Mouse (Mus musculus): ENCODE results near the gene Ggcx.

The Ggcx gene

DNA sequence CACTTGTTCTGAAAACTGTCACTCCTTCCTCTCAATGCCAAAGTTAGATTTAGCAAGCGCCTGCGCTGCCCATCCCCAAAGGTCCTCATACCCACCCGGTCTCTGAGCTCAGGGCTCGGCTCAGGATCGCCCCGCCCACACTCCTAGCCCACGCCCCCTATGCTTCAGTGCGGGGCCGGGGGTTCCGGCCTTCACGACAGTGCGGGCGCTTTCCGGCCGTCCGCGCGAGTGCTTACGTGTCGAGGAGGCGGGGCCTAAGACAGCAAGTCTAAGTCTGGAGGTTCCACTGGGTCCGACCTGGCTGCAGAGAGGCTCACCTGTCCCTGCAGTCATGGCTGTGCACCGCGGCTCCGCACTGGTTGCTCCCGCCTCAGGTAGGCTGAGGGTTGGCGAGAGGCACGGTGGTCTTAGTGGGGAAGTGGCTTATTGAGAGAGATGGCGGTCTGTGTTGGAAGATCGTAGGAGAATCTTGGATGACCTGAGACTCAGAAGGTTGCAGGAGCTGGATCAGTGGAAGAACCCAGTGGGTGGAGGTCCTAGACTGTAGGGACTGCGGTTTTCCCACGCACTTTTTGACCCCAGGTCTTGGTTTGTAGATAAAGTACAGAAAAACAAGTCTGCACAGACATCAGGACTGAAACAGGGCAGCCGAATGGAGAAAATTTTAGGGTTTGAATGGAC lies at the start of gene Ggcx:
Gene Ggcx, plus strand, starts transcription at position 233 of the 681 bp plus-strand sequence.
- DNase-seq = peak; percentile 86

DNA sequence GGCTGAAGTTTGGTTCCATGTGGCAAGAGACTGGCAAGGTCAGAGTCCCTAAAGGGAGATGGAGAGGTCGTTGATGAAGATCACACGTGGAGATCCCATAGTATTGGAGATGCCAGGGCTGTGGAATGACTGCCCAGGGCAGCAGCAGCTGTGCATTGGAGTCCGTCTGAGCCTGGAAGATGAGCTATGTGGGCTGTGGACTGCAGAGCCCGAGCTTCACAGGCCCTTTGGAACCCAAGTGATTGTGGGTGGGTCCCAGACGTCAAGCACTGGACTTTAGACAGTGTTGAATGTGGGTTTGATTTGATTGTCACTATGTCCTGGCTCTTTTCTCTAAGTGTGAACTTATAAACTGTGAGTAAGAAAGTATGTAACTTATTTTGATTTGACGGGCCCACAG lies 49.1 kb upstream of the Ggcx start:
- no peak for DNase-seq

DNA sequence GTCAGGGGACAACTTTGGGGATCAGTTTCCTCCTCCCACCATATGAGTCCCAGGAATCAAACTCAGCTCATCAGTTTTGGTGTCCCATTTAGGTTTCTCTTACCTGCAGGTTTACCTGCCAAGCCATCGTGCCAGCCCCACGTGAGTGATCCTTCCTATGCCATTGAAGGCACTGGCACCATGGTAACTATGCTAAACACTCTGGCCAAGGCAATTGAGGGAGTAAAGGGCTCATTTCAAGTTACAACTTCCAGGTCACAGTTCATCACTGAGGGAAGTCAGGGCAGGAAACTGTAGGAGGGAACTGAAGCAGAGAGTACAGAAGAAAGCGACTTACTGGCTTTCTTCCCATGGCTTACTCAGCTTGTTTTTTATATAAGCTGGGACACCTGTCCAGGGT lies 47.8 kb upstream of the Ggcx start:
- no peak for DNase-seq

DNA sequence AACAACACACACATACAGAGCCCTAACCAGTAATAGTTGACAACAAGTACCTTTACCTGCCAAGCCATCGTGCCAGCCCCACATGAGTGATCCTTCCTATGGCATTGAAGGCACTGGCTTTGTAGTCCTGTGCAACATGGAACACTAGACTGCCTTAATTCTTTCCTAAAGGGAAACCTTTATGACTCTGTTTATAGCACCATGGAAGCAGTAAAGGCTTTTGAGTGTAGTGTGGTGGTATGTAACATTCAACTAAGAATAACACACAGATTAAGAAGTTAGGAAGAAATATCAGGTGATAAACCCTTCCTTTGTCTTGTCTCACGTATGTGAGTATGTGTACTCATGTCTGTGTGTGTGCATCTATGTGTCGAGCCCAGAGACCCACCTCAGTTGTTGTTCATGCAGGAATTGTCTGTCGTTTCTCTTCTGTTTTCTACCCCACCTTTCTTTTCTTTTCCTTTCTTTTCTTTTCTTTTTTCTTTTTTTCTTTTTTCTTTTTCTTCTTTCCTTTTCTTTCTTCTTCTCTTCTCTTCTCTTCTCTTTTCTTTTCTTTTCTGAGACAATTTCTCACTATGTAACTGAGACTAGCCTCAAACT lies 47.2 kb upstream of the Ggcx start, which contains the start of gene Rnf181:
Gene Rnf181, minus strand, starts transcription at position 113 of the 600 bp plus-strand sequence.
- no peak for DNase-seq

DNA sequence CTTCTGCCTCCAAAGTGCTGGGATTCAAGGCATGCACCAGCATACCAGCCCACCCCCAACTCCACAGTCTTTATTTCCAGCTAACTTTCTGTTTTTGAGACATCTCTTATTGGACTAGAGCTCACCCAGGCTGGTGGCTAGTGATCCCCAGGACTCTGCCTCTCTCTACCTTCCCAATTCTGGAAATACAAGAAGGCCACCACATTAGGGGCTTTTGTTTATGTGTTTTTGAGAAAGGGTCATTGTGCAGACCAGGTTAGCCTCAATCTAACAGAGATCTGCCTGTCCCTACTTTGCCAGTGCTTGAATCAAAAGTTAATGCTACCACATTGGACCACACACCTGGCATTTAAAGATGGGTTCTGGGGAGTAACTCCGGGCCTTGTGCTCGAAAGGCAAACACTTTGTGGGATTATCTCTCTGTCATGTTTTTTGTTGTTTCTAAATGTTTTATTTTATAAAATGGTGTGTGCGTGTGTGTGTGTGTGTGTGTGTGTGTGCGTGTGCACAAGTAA lies 46.6 kb upstream of the Ggcx start:
- no peak for DNase-seq

DNA sequence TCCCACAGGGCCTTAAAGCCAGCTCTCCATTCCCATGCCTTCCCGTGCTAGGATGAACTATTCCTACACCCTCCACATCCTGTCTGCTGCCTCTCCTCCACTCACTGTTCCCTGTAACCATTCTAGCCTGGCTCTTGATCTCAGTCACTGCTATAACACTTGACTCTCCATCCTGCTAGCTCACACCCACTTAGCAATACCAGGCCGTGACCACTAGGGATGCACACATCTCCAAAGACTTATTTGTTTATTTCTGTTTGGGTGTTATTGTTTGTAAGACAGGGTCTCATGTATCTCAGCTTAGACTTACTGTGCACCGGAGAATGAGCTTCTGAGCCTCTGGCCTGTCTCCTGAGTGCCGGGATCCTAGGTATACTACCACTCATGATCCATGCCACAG lies 44.6 kb upstream of the Ggcx start:
- DNase-seq = no peak

DNA sequence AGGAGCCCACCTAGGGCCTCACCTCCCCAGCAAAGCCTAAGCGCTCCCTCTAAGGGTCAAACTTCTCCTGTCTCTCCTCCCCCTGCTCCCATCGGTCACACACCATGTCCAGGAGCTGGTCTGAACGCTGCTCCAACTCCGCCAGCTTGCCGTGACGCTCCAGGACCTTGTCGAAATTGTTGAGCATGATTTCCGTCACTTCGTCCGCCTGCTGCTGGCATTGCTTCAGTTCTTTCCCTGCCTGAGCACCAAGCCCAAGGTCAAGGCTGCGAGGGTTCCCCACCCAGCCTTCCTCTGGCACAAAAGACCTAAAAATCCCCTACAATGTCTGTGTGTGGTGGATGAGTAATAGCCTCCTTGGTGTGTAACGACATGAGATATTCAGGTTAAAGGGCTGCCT lies 44.0 kb upstream of the Ggcx start:
- DNase-seq = no peak

DNA sequence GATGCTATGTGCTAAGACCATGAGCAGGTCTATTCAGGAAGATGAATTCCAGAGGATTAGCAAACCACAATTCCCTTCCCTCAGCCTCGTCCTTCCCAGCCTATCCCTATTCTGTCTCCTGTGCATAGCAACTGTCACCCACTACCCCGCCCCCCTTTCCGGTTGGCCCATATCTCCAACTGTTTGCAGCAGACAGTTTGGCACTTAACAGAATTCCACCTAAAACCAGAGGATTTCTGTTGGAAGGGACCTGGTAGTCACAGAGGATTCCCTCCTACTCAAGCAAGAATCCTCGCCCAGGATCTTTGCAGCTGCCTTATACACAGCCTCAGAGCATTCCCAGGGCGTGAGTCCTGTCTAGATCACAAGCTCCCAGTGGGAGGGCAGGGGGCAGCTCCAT lies 43.0 kb upstream of the Ggcx start:
- no peak for DNase-seq

DNA sequence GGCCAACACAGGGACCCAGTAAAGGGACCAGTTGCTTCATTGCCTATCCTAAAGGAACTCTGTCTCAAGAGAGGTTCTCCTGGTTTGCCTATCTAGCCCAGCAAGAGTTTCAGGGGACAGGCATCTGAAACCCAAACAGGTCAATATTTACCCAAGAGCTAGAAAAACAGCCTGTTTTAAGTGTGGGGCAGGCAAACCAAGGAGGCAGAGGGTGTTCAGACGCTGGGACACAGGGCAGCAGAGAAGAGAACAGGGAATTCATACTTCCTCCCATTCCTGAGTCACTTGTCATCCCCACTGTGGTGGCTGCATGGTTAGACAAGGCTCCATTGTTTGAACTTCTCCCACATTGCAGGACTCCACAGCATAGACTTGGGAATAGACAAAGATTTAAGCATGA lies 42.5 kb upstream of the Ggcx start:
- DNase-seq = no peak

DNA sequence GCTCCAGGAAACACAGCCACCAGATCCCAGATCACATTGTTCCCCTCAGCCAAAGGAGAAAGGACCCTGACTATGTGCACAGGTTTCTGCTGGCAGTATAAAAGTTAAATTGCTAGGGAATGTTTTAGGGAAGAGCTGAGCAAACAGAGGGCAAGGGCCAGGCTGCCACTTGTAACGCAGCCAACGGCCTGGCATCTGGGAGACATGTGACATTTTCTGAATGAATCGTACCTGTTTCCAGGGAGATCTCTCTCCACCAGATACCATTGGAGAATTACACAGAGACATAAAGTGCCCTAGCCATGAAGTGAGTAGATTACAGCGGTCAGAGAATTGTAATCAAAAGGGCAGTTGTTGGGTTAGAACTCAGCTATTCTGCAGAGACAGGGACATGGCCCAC lies 40.9 kb upstream of the Ggcx start:
- no peak for DNase-seq

DNA sequence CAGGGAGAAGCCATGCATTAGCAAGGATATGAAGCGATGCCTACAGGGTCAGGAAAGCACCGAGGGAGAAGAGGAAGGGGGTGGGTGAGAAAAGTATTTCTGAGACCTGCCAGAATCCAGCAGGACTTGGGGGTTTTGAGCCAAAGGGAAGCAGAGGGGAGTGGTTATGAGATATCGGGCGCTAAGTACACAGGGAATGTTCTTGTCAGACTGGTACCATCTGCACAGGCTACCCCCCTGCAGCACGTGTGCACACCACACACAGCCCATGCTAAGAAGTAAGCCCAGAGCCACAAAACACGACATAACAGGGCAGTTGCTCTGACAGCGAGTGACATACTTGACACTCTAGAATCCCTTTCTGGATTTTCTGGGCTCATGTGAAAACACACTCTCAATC lies 39.9 kb upstream of the Ggcx start:
- DNase-seq = no peak

DNA sequence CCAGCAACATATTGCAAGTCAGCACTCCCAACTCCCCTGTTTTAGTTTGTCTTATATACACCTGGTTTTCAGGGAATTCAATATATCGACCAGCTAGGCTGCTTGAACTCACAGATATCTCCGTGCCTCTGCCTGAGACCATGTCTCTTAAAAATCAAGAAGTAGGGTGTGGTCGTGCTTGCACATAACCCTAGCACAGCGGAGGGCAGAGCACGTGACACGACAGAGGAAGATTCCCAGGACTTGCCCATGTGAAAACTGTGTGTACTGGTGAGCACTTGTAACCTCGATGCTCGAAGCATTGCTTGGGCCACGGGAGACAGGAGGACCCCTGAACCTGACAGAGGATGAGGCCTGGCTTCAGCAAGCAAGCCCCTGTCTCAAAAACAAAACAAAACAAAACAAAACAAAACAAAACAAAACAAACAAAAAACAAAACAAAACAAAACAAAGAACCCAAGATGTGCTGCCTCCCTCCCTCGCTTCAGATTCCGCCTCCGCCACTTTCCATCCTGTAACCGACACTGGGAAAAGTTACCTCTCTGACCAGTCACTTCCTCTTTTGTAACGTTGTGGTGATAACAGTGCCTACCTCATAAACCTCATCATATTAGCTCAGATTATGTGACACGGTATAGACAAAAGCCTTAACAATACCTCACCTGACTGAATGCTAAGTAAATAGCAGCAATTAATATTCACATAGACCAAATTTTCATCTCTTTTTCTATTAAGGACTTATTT lies 39.1 kb upstream of the Ggcx start:
- no peak for DNase-seq

DNA sequence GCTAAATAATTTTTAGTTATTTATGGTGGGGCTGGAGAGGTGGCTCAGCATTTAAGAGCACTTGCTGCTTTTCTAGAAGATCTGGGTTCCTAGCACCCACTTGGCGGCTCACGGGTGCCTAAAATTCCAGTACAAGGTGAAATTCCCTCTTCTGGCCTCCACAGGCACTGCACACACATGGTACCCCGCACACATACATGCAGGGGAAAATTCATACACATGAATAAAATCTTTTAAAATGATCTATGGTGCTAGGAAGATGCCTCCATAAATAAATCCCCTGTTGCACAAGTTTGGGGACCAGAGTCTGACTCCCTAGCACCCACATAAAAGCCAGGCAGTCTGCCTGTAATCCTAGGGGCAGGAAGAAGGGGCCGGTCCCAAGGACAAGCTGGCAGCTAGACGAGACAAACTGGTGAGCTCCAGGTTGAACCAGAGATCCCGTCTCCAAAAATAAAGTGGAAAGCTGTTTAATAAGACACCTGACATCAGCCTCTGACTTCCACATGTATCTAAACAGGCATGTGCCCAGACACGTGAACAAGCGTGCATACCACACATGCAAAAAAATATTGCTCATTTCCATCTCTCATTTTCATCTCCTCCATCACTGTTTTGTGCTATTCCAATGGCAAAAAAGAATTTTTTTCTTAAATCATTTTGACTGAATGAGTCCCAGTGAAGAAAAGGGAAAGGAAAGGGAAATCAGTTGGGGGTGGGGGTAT lies 35.4 kb upstream of the Ggcx start:
- no peak for DNase-seq

DNA sequence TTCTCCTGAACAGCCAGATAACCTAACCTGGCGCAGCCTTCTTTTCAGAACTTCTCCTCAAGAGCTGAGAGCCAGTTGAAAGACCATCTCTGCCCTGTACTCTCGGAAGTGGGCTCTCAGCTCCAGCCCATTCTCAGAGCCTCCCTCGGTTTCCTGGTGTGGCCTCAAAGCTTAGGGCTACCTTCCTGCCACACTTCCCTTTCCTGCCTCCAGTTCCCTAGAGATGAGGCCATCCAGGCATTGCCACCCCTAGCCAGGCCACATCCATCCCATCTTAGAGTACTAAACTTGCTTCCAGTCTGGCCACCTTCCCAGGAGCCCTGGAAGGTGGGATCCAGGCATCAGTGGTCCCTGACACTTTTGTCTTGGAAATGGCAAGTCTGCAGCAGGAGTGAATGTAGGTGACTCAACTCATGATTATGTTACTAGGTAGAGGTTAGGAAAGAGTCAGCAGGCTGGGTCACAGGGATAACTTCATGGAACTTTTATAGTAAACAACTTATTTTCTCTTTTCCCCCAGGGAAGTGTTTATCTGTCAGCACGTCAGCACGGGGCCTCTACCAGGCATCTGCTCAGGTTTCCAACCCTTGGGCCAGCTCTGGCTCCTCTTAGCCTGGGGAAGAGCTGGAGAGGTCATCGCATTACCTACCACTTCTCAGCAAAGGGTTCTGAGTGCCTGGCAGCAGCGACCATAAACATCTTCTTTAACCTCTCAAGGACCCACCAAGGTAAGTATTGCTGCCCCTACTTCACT lies 34.6 kb upstream of the Ggcx start:
- DNase-seq = no peak

DNA sequence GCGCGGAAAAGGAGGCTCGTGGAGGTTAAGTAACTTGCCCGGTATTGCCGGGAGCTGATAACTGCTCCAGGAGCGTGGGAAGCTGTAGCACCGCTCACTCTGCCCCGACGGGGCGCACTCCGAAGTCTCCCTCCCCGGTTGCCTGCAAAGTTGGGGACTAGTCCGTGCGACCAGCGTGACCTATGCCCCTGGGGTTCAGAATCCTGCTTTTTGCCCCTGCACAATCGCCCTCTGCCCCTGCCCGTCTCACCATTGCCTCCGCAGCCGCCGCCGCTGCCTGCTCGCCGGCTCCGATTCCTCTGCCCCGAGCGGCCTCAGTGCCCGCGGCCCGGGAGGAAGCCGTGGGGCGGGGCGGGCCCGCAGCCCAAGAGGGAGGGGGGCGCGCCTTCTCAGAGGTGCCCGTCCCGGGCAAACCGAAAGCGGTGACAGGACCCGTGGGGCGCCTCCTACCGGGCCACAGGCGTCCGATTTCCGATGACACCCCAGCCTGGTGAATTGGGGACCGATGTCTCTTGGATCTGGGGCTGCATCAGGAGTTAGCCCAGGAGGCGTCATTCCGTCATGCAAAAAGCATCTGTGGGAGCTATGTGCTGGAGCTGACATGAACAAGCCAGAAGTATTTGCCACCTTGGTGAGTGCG lies 33.9 kb upstream of the Ggcx start, which contains the start of gene Vamp5:
Gene Vamp5, minus strand, starts transcription at position 338 of the 640 bp plus-strand sequence.
- DNase-seq = no peak

DNA sequence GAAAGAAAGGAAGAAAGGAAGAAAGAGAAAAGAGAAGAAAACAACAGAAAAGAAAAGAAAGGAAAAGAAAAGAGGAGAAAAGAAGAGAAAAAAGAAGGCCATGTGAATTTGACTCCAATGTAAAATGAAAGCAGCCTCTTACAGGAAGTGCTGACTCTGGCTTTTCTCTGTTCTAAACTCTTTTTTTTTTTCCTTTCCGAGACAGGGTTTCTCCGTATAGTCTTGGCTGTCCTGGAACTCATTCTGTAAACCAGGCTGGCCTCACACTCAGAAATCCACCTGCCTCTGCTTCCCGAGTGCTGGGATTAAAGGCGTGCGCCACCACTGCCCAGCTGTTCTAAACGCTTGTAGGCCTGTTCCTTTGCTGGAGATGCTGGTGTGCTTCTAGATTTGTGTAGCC lies 31.6 kb upstream of the Ggcx start:
- no peak for DNase-seq

DNA sequence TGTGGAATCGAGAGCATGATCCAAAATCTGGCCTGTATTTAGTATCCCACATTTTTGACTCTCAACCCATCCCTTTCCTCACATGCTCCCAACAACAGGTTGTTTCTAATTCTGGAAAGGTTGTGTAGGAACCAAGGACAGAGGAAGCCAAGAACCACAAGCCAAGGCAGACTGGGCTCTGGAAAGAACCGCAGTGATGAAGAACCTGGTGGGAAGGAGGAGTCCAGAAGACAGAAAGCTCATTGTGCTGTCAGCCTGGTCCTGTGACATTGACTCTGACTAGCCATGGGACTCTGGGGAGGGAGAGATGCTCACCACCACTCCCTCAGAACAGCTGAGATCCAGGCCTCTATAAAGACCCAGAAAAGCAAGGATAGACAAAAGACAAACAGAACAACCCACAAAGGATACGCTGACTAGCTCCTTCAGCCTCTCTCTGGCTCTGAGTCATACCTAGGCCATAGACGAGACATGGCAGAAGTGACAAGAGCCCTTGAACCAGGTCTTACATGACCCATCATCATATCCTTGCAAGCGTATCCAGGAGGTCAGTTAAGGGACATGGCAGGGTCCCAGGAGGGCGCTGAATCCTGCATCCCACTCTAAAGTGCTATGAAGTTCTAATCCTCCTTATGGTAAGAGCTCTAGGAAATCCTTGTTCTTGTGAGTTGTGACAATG lies 30.8 kb upstream of the Ggcx start:
- no peak for DNase-seq

DNA sequence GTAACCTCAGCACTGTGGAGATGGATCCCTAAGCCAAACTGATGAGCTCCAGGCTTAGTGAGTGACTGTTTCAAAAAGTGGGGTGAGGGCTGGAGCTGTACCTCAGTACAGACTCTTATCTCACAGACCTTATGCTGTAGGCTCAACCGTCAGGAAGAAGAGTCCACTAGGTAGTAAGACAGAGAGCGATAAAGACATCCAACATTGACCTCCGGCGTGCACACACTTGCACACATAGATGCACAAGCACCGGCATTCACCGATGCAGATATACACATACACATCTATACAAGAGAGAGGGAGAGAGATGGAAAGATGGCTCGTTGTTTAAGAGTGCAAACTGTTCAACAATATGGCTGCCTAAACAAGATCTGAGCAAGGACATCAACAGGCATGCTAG lies 30.2 kb upstream of the Ggcx start:
- no peak for DNase-seq

DNA sequence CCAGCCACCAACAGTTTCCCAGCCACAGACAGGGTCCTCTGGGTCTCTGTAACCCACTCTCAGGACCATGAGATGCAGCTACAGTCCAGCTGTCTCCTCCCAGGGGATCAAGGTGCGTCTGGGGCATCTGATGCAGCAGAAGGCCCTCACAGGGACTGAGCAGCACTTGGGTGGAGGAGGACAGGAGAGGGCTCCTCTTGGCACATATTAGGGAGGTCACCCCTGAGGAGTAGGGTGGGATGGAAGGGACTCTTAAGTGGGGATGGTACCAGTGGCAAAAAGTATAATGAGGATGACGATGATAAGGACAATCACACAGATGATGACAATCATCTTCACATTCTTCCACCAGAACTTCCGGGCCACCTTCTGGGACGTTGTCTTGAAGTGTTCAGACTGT lies 28.9 kb upstream of the Ggcx start:
- DNase-seq = no peak

DNA sequence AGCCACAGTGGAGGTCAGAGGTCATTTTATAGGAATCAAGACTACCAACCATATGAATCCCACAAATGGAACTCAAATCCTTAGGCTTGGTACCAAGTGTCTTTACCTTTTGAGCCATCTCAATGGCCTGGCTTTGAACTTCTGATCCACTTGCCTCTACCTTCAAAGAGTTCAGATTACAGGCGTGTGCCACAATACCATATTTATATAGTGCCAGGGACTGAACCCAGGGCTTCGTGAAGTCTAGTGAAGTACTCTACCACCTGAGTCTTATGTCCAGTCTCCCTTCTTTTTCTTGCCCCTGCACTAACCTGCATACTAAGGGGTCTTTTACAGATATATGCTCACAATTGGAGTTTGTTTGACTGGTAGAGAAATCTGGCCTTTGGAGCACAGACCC lies 27.5 kb upstream of the Ggcx start:
- no peak for DNase-seq

DNA sequence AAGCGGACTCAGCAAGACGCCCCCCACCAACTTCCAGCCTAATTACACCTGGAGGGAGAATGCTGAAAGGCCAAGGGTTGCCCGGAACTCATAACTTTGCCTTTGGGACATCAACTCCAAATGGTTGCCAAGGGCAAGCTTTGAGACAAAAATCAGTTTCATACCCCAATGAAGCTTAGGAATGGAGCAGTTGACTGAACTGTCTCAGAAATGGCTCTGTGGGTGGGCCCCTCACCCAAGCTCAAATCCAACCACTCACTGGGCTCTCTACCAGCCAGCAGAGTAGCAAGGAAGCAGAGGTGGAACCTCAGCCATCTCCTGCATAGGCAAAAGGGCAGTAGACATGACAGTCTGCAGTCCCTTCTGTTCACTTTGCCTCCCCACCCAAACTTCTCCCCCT lies 26.3 kb upstream of the Ggcx start:
- no peak for DNase-seq

Measured in right cerebral cortex, postnatal 4 days (tissue).